Mouse (Mus musculus): ENCODE data around the gene C530008M17Rik.

DNA sequence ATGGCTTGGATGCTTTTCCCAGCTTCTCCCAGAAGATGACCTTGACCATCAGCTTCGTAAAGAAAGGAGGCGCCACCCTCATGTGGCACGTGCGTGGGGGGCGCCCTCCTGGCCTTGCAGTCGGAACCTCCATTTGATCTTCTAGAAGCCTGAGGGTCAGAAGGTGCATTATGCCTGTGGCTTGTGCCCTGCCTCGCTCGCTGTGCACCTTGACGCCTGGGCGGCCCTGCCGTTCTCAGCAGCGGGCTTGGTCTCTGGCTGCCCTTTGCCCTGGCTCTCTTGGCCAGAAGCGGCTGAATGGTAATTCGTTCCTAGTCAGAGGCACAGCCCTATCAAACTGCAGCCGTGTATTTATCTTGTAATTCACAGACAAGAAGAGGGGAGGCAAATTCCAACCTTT lies 165.8 kb downstream of the C530008M17Rik start:
- TF ChIP-seq CTCF (conservative IDR thresholded peaks at IDR 0.05; ENCODE audit: insufficient read depth, insufficient read length, low read depth, low read length): no peak
- TF ChIP-seq POLR2A (IDR thresholded peaks at IDR 0.05; ENCODE audit: low read depth, low read length): no peak
